Mouse (Mus musculus) ES-E14 (cell line): ENCODE results near the gene Spcs2. TPM values are rescaled to one million over a fixed set of nuclear protein-coding genes. Genes with fewer than 3 reads are reported as not detected.

Source experiments
- DNase-seq: peaks from one replicate; pipeline ENCODE4 v3.0.0-alpha.2; 2013; ENCODE audit warnings: low read depth, low spot score
- H3K27ac ChIP-seq: 2 replicates; pipeline ENCODE4 v1.5.1; 2012; ENCODE audit warnings: low read depth, mild to moderate bottlenecking, low read length, moderate library complexity, mixed read lengths; ENCODE audit not compliant: poor library complexity, insufficient read depth, severe bottlenecking
- H3K36me3 ChIP-seq: 2 replicates; pipeline ENCODE4 v1.6.1; 2012; ENCODE audit warnings: mild to moderate bottlenecking, low read length, moderate library complexity, mixed read lengths; ENCODE audit not compliant: control insufficient read depth, poor library complexity, insufficient read depth, severe bottlenecking
- H3K4me1 ChIP-seq, 2 experiments: fragments of 150-350 bp in 1 of 2; sonication (generic) in 1 of 2; 2 replicates each; pipeline ENCODE4 v1.6.1; 2012; ENCODE audit warnings: low read length in 2 of 2, mild to moderate bottlenecking in 1 of 2, mixed read lengths in 1 of 2; ENCODE audit not compliant: control insufficient read depth in 2 of 2, insufficient read depth in 2 of 2, poor library complexity in 1 of 2
- H3K4me3 ChIP-seq, 2 experiments: fragments of 150-350 bp in 1 of 2; sonication (generic) in 1 of 2; 2 replicates each; pipeline ENCODE4 v1.5.1; 2012; ENCODE audit warnings: low read length in 2 of 2, low read depth in 1 of 2, mild to moderate bottlenecking in 1 of 2, mixed read lengths in 1 of 2; ENCODE audit not compliant: insufficient read depth in 1 of 2, poor library complexity in 1 of 2, severe bottlenecking in 1 of 2
- H3K9ac ChIP-seq: 2 replicates; pipeline ENCODE4 v1.6.1; 2012; ENCODE audit warnings: low read depth, mild to moderate bottlenecking, low read length, mixed read lengths; ENCODE audit not compliant: poor library complexity, insufficient read depth, severe bottlenecking
- H3K9me3 ChIP-seq: fragments of 150-350 bp; sonication (generic); 2 replicates; pipeline ENCODE4 v1.6.1; 2012; ENCODE audit warnings: low read depth, mild to moderate bottlenecking, low read length; ENCODE audit not compliant: control insufficient read depth, insufficient read depth
- CHD2 ChIP-seq: IDR thresholded peaks from 2 replicates; pipeline ENCODE4 v1.6.1; 2014; ENCODE audit warnings: mild to moderate bottlenecking, low read depth, low read length, inconsistent platforms
- HCFC1 ChIP-seq: IDR thresholded peaks from 2 replicates; pipeline ENCODE4 v1.6.1; 2012; ENCODE audit warnings: low read length, inconsistent platforms, borderline replicate concordance; ENCODE audit not compliant: insufficient read depth
- MAFK ChIP-seq: IDR thresholded peaks from 2 replicates; pipeline ENCODE4 v1.6.1; 2014; ENCODE audit warnings: mild to moderate bottlenecking, low read depth, low read length, inconsistent platforms; ENCODE audit not compliant: insufficient read depth
- ZC3H11A ChIP-seq: IDR thresholded peaks from 2 replicates; pipeline ENCODE4 v1.6.1; 2012; ENCODE audit warnings: low read depth, mild to moderate bottlenecking, inconsistent platforms, low read length, borderline replicate concordance
- ZNF384 ChIP-seq: IDR thresholded peaks from 2 replicates; pipeline ENCODE4 v1.6.1; 2012; ENCODE audit warnings: low read depth, low read length, inconsistent platforms
- in situ Hi-C, 2 experiments: fragments of 600-800 bp; cut with MboI; formaldehyde crosslinking; loops; one replicate each; pipeline ENCODE4 v1.15.1; 2025; ENCODE audit warnings: low sequenced_read_pairs in 2 of 2, inconsistent platforms in 1 of 2; ENCODE audit not compliant: unreplicated experiment in 2 of 2
- total RNA-seq: library from RNA; depleted of rRNA; stranded (reverse); fragments of 300-350 nt; gene quantifications from 2 replicates; pipeline ENCODE4 v1.2.3, GENCODE M21; 2012

Gene Spcs2
- total RNA-seq, 1 experiment, result 247 TPM

DNA sequence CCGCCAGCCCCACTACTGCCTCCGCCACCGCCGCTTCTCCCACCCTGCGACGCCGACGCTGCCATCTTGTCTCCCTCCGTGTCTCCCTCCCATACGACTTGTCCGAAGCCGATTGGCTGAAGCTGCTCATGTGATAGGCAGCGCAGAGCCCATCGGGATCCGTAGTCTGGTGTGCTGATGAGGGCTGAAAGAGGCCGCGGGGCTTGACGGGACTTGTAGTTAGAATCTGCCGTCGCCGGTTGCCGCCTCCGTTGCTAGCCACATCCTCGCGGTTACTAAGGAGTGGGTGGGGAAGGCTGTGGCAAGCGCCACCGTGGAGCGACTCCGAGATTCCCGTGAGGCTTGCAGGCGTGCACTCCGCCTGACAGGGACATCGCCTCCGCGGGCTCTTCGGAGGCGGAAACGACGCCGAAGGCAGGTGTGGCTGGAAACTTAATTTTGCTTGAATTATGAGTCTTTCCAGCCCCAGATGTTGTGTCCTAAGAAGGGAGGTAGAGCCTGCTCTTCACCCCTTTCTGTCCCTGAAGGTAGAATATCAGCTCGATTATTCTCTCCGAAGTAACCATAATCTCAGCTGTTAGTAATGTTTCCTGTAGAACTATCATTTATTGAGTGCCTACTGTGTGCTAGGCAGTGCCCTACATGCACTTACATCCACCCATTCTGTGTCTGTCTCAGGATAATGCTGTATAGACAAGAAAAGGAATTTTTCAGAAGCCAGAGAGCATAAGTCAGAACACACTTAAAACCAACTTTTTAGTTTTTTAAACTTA lies 4.3 kb downstream of the Spcs2 start, which contains the start of gene Xrra1:
TSS of gene Xrra1 (plus strand) at position 304 of the 773 bp plus-strand sequence.
- peak; percentile 97 for DNase-seq
- peaks cover 5% of the 10 kb centered on the region; the same call in 1 of the 2 replicates for H3K36me3 ChIP-seq
- H3K9ac ChIP-seq, result peak within 1 kb of the TSS; percentile 99
- H3K4me3 ChIP-seq, result peak within 1 kb of the TSS; percentile 96 to 99
- H3K9me3 ChIP-seq, result no peaks in the 10 kb centered on the region
- H3K4me1 ChIP-seq, result peaks cover 0 to 5% of the 10 kb centered on the region in 2 experiments; a peak in 1 of 4 replicates
- peak; percentile 95 for TF ChIP-seq CHD2
- TF ChIP-seq HCFC1, result peak; percentile 97
- no peak for TF ChIP-seq ZNF384
- TF ChIP-seq ZC3H11A, result no peak
- TF ChIP-seq MAFK, result no peak
- H3K27ac ChIP-seq, result no peak within 1 kb of the TSS
- in situ Hi-C loops, result no loop called here

DNA sequence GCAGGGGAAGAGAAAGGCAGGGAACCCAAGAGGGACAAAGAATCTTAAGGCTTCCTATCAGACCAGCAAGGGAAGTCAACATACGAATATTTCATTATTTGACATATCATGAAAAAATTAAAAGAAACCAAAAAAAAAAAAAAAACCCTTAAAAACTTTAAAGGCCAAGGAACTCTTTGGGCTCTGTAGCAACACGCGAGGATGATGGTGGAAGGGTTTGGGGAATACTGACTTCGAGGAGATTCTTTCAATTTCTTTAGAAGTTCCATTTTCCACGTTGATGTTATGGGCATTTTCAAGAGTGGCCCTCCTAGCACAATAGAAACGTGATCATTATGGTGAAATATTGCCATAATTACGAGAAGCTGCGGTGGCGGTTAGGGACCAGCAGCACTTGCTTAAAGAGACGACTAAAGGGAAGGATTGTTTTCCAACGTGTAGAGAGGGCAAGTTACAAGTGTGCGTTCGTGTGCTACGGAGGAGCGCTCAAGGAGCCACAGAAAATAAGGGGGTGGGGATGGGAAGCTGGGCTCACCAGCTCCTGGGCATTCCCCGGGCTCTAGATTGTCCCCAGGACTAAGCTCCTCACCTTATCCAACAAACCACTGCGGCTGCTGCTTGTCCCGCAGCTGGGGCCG lies 5.0 kb downstream of the Spcs2 start:
- DNase-seq, result peak; percentile 6
- Histone ChIP-seq H3K9ac (peak overlapping the region; percentile 99), H3K4me3 (peak overlapping the region; percentile 96 to 99), H3K9me3 (no peaks in the 10 kb centered on the region), H3K4me1 (peaks cover 0 to 8% of the 10 kb centered on the region in 2 experiments; a peak in 1 of 4 replicates), H3K36me3 (peaks cover 11% of the 10 kb centered on the region; the same call in 1 of the 2 replicates), H3K27ac (no peak overlapping the region)
- TF ChIP-seq ZC3H11A (no peak), ZNF384 (no peak), CHD2 (no peak), MAFK (no peak), HCFC1 (no peak)
- in situ Hi-C loops, result no loop called here

DNA sequence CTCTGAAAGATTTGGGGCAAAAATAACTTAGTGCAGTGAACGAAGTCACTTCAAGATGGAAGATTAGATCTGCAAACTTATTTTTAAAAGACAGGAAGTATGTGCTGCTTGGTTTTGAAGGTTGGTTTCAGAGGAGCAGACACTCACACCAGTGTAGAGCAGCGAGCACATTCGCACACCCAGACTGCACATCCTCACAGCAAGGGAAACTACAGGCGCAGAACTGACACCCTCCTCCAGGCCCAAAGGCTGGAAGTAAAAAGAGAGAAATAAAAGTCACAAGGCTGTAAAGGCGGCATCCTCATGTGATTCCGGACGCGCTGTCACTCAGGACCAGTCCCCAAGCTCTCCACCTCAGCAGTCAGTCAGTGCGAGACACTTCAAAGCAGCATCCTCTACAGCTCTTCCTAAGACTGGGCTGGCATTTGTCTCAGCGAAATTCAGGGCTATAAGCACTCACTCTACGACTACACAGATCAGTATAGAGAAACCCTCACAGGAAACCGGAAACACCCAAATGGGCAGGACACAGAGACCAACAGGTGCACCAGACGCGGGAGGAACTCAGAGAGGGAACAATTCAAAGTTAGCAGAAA lies 6.9 kb downstream of the Spcs2 start:
- DNase-seq, result no peak
- H3K4me3 ChIP-seq, result no peak overlapping the region
- H3K9ac ChIP-seq, result 0 out of 2 replicates have a peak overlapping the region, but pooled peaks have one; percentile 20
- H3K4me1 ChIP-seq, result peaks cover 0 to 8% of the 10 kb centered on the region in 2 experiments; a peak in 1 of 4 replicates
- in situ Hi-C loops, result no loop called here
- no peak for TF ChIP-seq MAFK
- no peak for TF ChIP-seq ZNF384
- TF ChIP-seq HCFC1, result no peak
- no peak for TF ChIP-seq ZC3H11A
- TF ChIP-seq CHD2, result no peak
- H3K27ac ChIP-seq, result no peak overlapping the region
- no peaks in the 10 kb centered on the region for H3K9me3 ChIP-seq
- peaks cover 11% of the 10 kb centered on the region; the same call in 1 of the 2 replicates for H3K36me3 ChIP-seq

DNA sequence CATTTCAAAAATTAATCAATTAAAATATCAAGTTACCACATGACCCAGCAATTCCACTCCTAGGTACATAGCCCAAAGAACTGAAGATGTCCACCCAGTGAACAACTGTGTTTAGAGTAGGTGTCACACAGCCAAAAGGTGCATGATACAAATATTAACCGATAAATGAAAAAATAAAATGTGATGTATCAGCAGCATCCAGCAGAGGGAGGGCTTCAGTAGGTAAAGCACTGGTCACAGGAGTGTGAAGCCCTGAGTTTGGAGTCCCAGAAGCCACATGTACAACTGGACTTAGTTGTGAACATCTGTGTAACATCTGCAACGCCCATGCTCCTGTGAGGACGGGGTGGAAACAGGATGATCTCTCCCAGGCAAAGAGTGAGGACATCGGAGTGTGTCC lies 9.0 kb downstream of the Spcs2 start:
- no peaks in the 10 kb centered on the region for H3K9me3 ChIP-seq
- no peak for TF ChIP-seq CHD2
- TF ChIP-seq ZNF384, result no peak
- no peak for TF ChIP-seq ZC3H11A
- no peak for TF ChIP-seq MAFK
- TF ChIP-seq HCFC1, result no peak
- no peak overlapping the region for H3K4me3 ChIP-seq
- peaks cover 0 to 8% of the 10 kb centered on the region in 2 experiments; a peak in 1 of 4 replicates for H3K4me1 ChIP-seq
- H3K9ac ChIP-seq, result no peak overlapping the region
- peaks cover 13% of the 10 kb centered on the region; the same call in 1 of the 2 replicates for H3K36me3 ChIP-seq
- no peak overlapping the region for H3K27ac ChIP-seq
- in situ Hi-C loops, result no loop called here
- no peak for DNase-seq
